Mouse (Mus musculus): ENCODE results near the gene Bbs9.
A peak's percentile ranks its signal among the peaks of the same experiment; 100 is the strongest.

DNA sequence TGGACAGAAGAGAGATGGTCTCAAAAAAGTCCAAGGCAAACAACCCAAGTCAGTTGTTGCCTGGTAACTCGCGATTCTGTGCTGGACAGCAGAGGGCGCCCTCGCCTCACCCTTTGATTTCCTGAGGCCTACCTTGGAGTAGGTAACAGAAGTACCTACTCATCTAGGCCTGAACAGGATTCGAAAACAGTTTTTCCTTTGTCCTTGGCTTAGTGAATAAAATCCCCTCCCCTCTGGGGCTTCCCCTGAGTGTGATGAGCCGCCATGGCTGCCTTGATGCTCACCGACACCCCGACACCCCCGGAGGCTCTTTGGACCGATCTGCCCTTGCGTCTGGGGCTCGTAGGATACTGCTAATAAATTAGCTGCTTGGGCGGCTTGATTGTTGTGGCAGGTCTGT lies 82.0 kb downstream of the Bbs9 start:
- peak; percentile 97 for TF ChIP-seq CTCF (IDR thresholded peaks at IDR 0.05; ENCODE audit: low read depth, low read length)
- no peak for TF ChIP-seq EP300 (IDR thresholded peaks at IDR 0.05; ENCODE audit: insufficient read depth, low read depth, low read length)

All from ES-Bruce4 (cell line).